Mouse (Mus musculus): ENCODE measurements around the gene Gm5891.
"Not testable (repeated sequence)": the region's sequence is repeated elsewhere in the genome, so short reads cannot be mapped to it uniquely, and the experiment has no call there.

Gm5891 gene

GRCm38 (mm10) chr7:21921191-21921590, at the start of gene Gm5891:
Gm5891 (minus strand) TSS chr7:21921291.
- not testable (repeated sequence) for DNase-seq
